ENCODE assay signal across 8 mouse cellular contexts in the genomic region with DNA sequence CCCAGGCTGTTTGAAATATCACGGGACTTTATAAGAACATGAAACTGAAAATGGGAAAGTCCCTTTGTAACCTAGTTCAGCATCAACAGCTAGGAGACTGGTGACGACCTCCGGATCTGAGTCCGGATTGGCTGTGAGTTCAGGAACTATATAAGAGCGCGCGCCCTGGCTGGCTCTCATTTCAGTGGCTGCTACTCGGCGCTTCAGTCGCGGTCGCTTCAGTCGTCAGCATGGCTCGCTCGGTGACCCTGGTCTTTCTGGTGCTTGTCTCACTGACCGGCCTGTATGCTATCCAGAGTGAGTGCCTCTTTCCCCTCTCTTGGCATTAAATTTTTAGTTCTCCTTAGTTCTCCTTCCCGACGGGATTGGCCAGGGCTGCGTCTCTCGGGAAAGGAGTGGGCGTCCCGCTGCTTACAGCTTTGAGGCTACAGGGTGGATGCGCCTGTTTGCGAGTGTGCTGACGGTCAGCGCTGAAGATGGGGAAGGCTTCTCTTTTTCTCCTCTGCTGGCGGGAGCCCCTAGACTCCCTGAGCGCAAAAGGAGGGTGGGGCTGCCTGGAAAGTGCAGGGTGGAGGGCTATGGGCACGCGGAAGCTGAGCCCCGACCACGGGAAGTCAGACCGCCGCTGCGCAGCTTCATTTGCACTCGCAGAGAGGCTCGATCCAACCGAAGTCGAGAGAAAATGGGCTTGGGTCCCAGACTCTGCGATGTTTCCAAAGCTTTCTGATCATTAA. TPM values are rescaled to one million over a fixed set of nuclear protein-coding genes. Genes with fewer than 3 reads are reported as not detected.
DNase-seq lines count a peak whose midpoint lies in the region; ATAC-seq lines count a peak whose summit lies in the region.

A gene (plus strand): TSS at position 179 of the 734 bp plus-strand sequence.

- under 1% methylated on average over 40 of the region's 40 CpGs for WGBS in hindbrain, embryonic 11.5 days

- H3K36me3 ChIP-seq in hindbrain, embryonic 11.5 days (ENCODE audit: control insufficient read depth, insufficient read depth, low read length), result no peaks in the 10 kb centered on the region

- peak; percentile 96 for DNase-seq in Muller cell, postnatal 12 days (ENCODE audit: inconsistent ontology term)
- DNase-seq in cerebellum, adult 9-11 months, result peak; percentile 87
- peak; percentile 92 to 96 for DNase-seq in frontal cortex, adult 2 months (ENCODE audit: extremely low spot score in 1 of 2, low spot score in 1 of 2)
- peak; percentile 96 for DNase-seq in hindbrain, embryonic 11.5 days (ENCODE audit: low spot score)
- peak; percentile 93 to 96 for DNase-seq in layer of hippocampus, postnatal 10 days (ENCODE audit: low spot score in 2 of 2)
- DNase-seq in lung, postnatal 10 days, result peak; percentile 97
- DNase-seq in ovary, postnatal 36 days (ENCODE audit: low spot score), result peak; percentile 90
- peak; percentile 95 for DNase-seq in thymus, postnatal 25 days

- peak within 1 kb of the TSS; percentile 66 for H3K4me2 ChIP-seq in hindbrain, embryonic 11.5 days (replicated peaks; ENCODE audit: low read depth, low read length)

- no peaks in the 10 kb centered on the region for H3K9me3 ChIP-seq in hindbrain, embryonic 11.5 days (ENCODE audit: control insufficient read depth, low read length)

- no peaks in the 10 kb centered on the region for H3K4me1 ChIP-seq in hindbrain, embryonic 11.5 days (replicated peaks; ENCODE audit: control insufficient read depth, insufficient read depth, low read length)

- peak within 1 kb of the TSS; percentile 51 for H3K4me3 ChIP-seq in hindbrain, embryonic 11.5 days (ENCODE audit: low read depth, low read length)

- ATAC-seq in hindbrain, embryonic 11.5 days (ENCODE audit: low FRiP score), result peak; percentile 98

- H3K27me3 ChIP-seq in hindbrain, embryonic 11.5 days (ENCODE audit: control insufficient read depth, insufficient read depth, low read length), result no peaks in the 10 kb centered on the region

- peak within 1 kb of the TSS; percentile 61 for H3K9ac ChIP-seq in hindbrain, embryonic 11.5 days (ENCODE audit: low read depth, low read length)

- no peak within 1 kb of the TSS for H3K27ac ChIP-seq in hindbrain, embryonic 11.5 days (ENCODE audit: low read depth, low read length)

RNA-seq across cellular contexts. Expression of the gene that starts here (rescaled TPM):
- polyA plus RNA-seq in frontal cortex, adult 2 months (2012; rRNA removed), result 168 and 176 TPM in 2 replicates
- polyA plus RNA-seq in hindbrain, embryonic 11.5 days (2014; fragmentation: Nextera tagmentation; extraction: Ambion mirVana), result 134 and 151 TPM in 2 replicates
- total RNA-seq in layer of hippocampus, postnatal 10 days (2021), result 10 to 100 TPM; 71.5 to 82.4 TPM
